Mouse (Mus musculus) kidney, adult 2 months (tissue): ENCODE data around the gene Ybey. TPM values are rescaled to one million over a fixed set of nuclear protein-coding genes. Genes with fewer than 3 reads are reported as not detected.

ENCODE experiments used
- DNase-seq: peaks from one replicate; pipeline ENCODE4 v3.0.0; 2021
- H3K27ac ChIP-seq: fragments of 200-500 bp; 2 replicates; pipeline ENCODE4 v1.5.1; 2012; ENCODE audit warnings: low read depth, low read length, control low read depth, inconsistent platforms; ENCODE audit not compliant: insufficient read depth
- H3K27me3 ChIP-seq: fragments of 200-500 bp; replicated peaks from 2 replicates; pipeline ENCODE4 v1.6.1; 2012; ENCODE audit warnings: mild to moderate bottlenecking, moderate library complexity, low read length, inconsistent platforms; ENCODE audit not compliant: control insufficient read depth, insufficient read depth
- H3K36me3 ChIP-seq: fragments of 200-500 bp; 2 replicates; pipeline ENCODE4 v1.6.1; 2012; ENCODE audit warnings: mild to moderate bottlenecking, moderate library complexity, low read length, inconsistent platforms; ENCODE audit not compliant: control insufficient read depth, insufficient read depth
- H3K4me1 ChIP-seq: fragments of 200-500 bp; 2 replicates; pipeline ENCODE4 v1.6.1; 2011; ENCODE audit warnings: low read length; ENCODE audit not compliant: control insufficient read depth, insufficient read depth
- H3K4me3 ChIP-seq: fragments of 200-500 bp; 2 replicates; pipeline ENCODE4 v1.5.1; 2011; ENCODE audit warnings: mild to moderate bottlenecking, low read depth, low read length, control low read depth; ENCODE audit not compliant: insufficient read depth
- CTCF ChIP-seq: fragments of 200-500 bp; conservative IDR thresholded peaks from 2 replicates; pipeline ENCODE4 v1.5.1; 2011; ENCODE audit warnings: low read depth, mild to moderate bottlenecking, control low read depth, low read length, moderate library complexity, mixed read lengths; ENCODE audit not compliant: insufficient read depth, insufficient read length
- POLR2A ChIP-seq: fragments of 200-500 bp; IDR thresholded peaks from one replicate; pipeline ENCODE4 v1.6.1; 2011; ENCODE audit warnings: low read depth, low read length, control low read depth
- WGBS: fragments of 180-500 bp; shearing (Covaris S2); methylation state at CpG from one replicate; pipeline ENCODE4 v1.1.7; 2018; 5-methylcytosine and 5-hydroxymethylcytosine counted together
- polyA plus RNA-seq: library from polyadenylated mRNA; depleted of rRNA; stranded (reverse); fragments of >200 nt; gene quantifications from 2 replicates; pipeline ENCODE4 v1.2.3, GENCODE M21; 2012; rRNA removed

Ybey gene
- polyA plus RNA-seq = 3.1 and 3.3 TPM in 2 replicates

- WGBS = under 1% methylated on average over 55 of the region's 55 CpGs
- Histone ChIP-seq H3K27me3 (no peaks in the 10 kb centered on the region), H3K27ac (peak within 1 kb of the TSS; percentile 54), H3K4me1 (no peaks in the 10 kb centered on the region), H3K4me3 (peak within 1 kb of the TSS; percentile 98), H3K36me3 (no peaks in the 10 kb centered on the region)
- peak; percentile 92 for DNase-seq
- TF ChIP-seq CTCF (peak; percentile 39), POLR2A (peak; percentile 21)
Measured at GRCm38 (mm10) chr10:76468203-76469162, at the start of gene Ybey, which contains the start of gene Mcm3ap. Gene Ybey, minus strand, starts transcription at chr10:76469114. Gene Mcm3ap, plus strand, starts transcription at chr10:76468927.

- 49% methylated on average over 5 of the region's 5 CpGs for WGBS
- Histone ChIP-seq H3K4me3 (no peak overlapping the region), H3K27me3 (no peaks in the 10 kb centered on the region), H3K36me3 (no peaks in the 10 kb centered on the region; the same call in 1 of the 2 replicates), H3K4me1 (no peaks in the 10 kb centered on the region), H3K27ac (no peak overlapping the region)
- TF ChIP-seq POLR2A = no peak
- peak; percentile 77 for TF ChIP-seq CTCF
- DNase-seq = peak; percentile 71
Measured at GRCm38 (mm10) chr10:76512965-76513583, 44.2 kb upstream of the Ybey start.

GRCm38 (mm10) chr10:76505865-76506264 lies 37.0 kb upstream of the Ybey start:
- Histone ChIP-seq H3K4me3 (no peak overlapping the region), H3K27me3 (no peaks in the 10 kb centered on the region), H3K27ac (no peak overlapping the region), H3K4me1 (no peaks in the 10 kb centered on the region), H3K36me3 (peaks cover 2% of the 10 kb centered on the region; the same call in 1 of the 2 replicates)
- no peak for DNase-seq
- WGBS = 95% methylated on average over 7 of the region's 7 CpGs
- TF ChIP-seq POLR2A = no peak
- no peak for TF ChIP-seq CTCF

- WGBS = 80% methylated on average over 11 of the region's 11 CpGs
- no peak for DNase-seq
- H3K27me3 ChIP-seq = no peaks in the 10 kb centered on the region
- H3K4me1 ChIP-seq = no peaks in the 10 kb centered on the region
- H3K4me3 ChIP-seq = no peak overlapping the region
- H3K36me3 ChIP-seq = peaks cover 2% of the 10 kb centered on the region; the same call in 1 of the 2 replicates
- no peak for TF ChIP-seq CTCF
- TF ChIP-seq POLR2A = no peak
- no peak overlapping the region for H3K27ac ChIP-seq
Measured at GRCm38 (mm10) chr10:76504271-76504943, 35.5 kb upstream of the Ybey start.

- no peaks in the 10 kb centered on the region for H3K27me3 ChIP-seq
- TF ChIP-seq POLR2A (no peak), CTCF (no peak)
- no peak for DNase-seq
- H3K4me3 ChIP-seq = no peak overlapping the region
- no peaks in the 10 kb centered on the region for H3K4me1 ChIP-seq
- WGBS = 94% methylated on average over 4 of the region's 4 CpGs
- H3K27ac ChIP-seq = no peak overlapping the region
- peaks cover 4% of the 10 kb centered on the region; the same call in 1 of the 2 replicates for H3K36me3 ChIP-seq
Measured at GRCm38 (mm10) chr10:76497522-76497921, 28.6 kb upstream of the Ybey start.

- no peaks in the 10 kb centered on the region for H3K4me1 ChIP-seq
- no peak overlapping the region for H3K27ac ChIP-seq
- TF ChIP-seq CTCF = no peak
- TF ChIP-seq POLR2A = no peak
- H3K27me3 ChIP-seq = no peaks in the 10 kb centered on the region
- WGBS = 95% methylated on average over 7 of the region's 7 CpGs
- no peak for DNase-seq
- peaks cover 4% of the 10 kb centered on the region; the same call in 1 of the 2 replicates for H3K36me3 ChIP-seq
- no peak overlapping the region for H3K4me3 ChIP-seq
Measured at GRCm38 (mm10) chr10:76496366-76496765, 27.5 kb upstream of the Ybey start.

GRCm38 (mm10) chr10:76495501-76495900 lies 26.6 kb upstream of the Ybey start:
- TF ChIP-seq CTCF (no peak), POLR2A (no peak)
- peaks cover 4% of the 10 kb centered on the region; the same call in 1 of the 2 replicates for H3K36me3 ChIP-seq
- 80% methylated on average over 6 of the region's 6 CpGs for WGBS
- H3K27me3 ChIP-seq = no peaks in the 10 kb centered on the region
- DNase-seq = no peak
- H3K27ac ChIP-seq = no peak overlapping the region
- H3K4me3 ChIP-seq = no peak overlapping the region
- H3K4me1 ChIP-seq = no peaks in the 10 kb centered on the region
